Mouse (Mus musculus): ENCODE data around the gene Pax5. TPM values are rescaled to one million over a fixed set of nuclear protein-coding genes. Genes with fewer than 3 reads are reported as not detected.

Pax5 gene
- polyA plus RNA-seq, 1 experiment from 2014 or later: not detected

- Histone ChIP-seq H3K27ac (replicated peaks) (no peak overlapping the region), H3K9me3 (ENCODE audit: control insufficient read depth, low read length) (no peaks in the 10 kb centered on the region), H3K36me3 (ENCODE audit: control insufficient read depth, insufficient read depth, low read length) (no peaks in the 10 kb centered on the region), H3K4me2 (replicated peaks; ENCODE audit: low read depth) (no peak overlapping the region), H3K27me3 (ENCODE audit: control insufficient read depth, insufficient read depth, low read length) (no peaks in the 10 kb centered on the region), H3K4me1 (replicated peaks; ENCODE audit: control insufficient read depth, insufficient read depth) (no peaks in the 10 kb centered on the region), H3K9ac (ENCODE audit: low read length) (no peak overlapping the region), H3K4me3 (ENCODE audit: low read depth, low read length) (no peak overlapping the region)
- TF ChIP-seq EP300 (optimal IDR thresholded peaks at IDR 0.05) (no peak), CTCF (IDR thresholded peaks at IDR 0.05; ENCODE audit: low read depth) (no peak)
- no peak for DNase-seq (ENCODE audit: low spot score)
- no peak for ATAC-seq (ENCODE audit: low FRiP score, low TSS enrichment)
- 87% methylated on average over 4 of the region's 4 CpGs for WGBS
Observed at GRCm38 (mm10) chr4:44645181-44645580, 65.1 kb downstream of the Pax5 start.

GRCm38 (mm10) chr4:44641831-44642587 lies 68.3 kb downstream of the Pax5 start:
- Histone ChIP-seq H3K36me3 (ENCODE audit: control insufficient read depth, insufficient read depth, low read length) (no peaks in the 10 kb centered on the region), H3K4me2 (replicated peaks; ENCODE audit: low read depth) (no peak overlapping the region), H3K27ac (replicated peaks) (no peak overlapping the region), H3K4me1 (replicated peaks; ENCODE audit: control insufficient read depth, insufficient read depth) (no peaks in the 10 kb centered on the region), H3K4me3 (ENCODE audit: low read depth, low read length) (no peak overlapping the region), H3K9ac (ENCODE audit: low read length) (no peak overlapping the region), H3K9me3 (ENCODE audit: control insufficient read depth, low read length) (no peaks in the 10 kb centered on the region), H3K27me3 (ENCODE audit: control insufficient read depth, insufficient read depth, low read length) (no peaks in the 10 kb centered on the region)
- DNase-seq (ENCODE audit: low spot score): no peak
- TF ChIP-seq EP300 (optimal IDR thresholded peaks at IDR 0.05) (no peak), CTCF (IDR thresholded peaks at IDR 0.05; ENCODE audit: low read depth) (no peak)
- no peak for ATAC-seq (ENCODE audit: low FRiP score, low TSS enrichment)
- 55% methylated on average over 12 of the region's 12 CpGs for WGBS

GRCm38 (mm10) chr4:44635618-44636017 lies 74.7 kb downstream of the Pax5 start:
- no peak overlapping the region for H3K27ac ChIP-seq (replicated peaks)
- H3K9me3 ChIP-seq (ENCODE audit: control insufficient read depth, low read length): no peaks in the 10 kb centered on the region
- no peaks in the 10 kb centered on the region for H3K27me3 ChIP-seq (ENCODE audit: control insufficient read depth, insufficient read depth, low read length)
- TF ChIP-seq CTCF (IDR thresholded peaks at IDR 0.05; ENCODE audit: low read depth): peak; percentile 51
- no peak for TF ChIP-seq EP300 (optimal IDR thresholded peaks at IDR 0.05)
- ATAC-seq (ENCODE audit: low FRiP score, low TSS enrichment): no peak
- no peaks in the 10 kb centered on the region for H3K4me1 ChIP-seq (replicated peaks; ENCODE audit: control insufficient read depth, insufficient read depth)
- H3K4me3 ChIP-seq (ENCODE audit: low read depth, low read length): no peak overlapping the region
- WGBS: 73% methylated on average over 3 of the region's 3 CpGs
- no peak overlapping the region for H3K4me2 ChIP-seq (replicated peaks; ENCODE audit: low read depth)
- H3K9ac ChIP-seq (ENCODE audit: low read length): no peak overlapping the region
- no peaks in the 10 kb centered on the region for H3K36me3 ChIP-seq (ENCODE audit: control insufficient read depth, insufficient read depth, low read length)
- no peak for DNase-seq (ENCODE audit: low spot score)

- Histone ChIP-seq H3K27ac (replicated peaks) (no peak overlapping the region), H3K9me3 (ENCODE audit: control insufficient read depth, low read length) (no peaks in the 10 kb centered on the region), H3K27me3 (ENCODE audit: control insufficient read depth, insufficient read depth, low read length) (no peaks in the 10 kb centered on the region), H3K4me1 (replicated peaks; ENCODE audit: control insufficient read depth, insufficient read depth) (no peaks in the 10 kb centered on the region), H3K36me3 (ENCODE audit: control insufficient read depth, insufficient read depth, low read length) (no peaks in the 10 kb centered on the region), H3K4me2 (replicated peaks; ENCODE audit: low read depth) (no peak overlapping the region; the same call in 1 of the 2 replicates), H3K9ac (ENCODE audit: low read length) (no peak overlapping the region), H3K4me3 (ENCODE audit: low read depth, low read length) (no peak overlapping the region)
- whole genome bisulfite sequencing: 10% methylated on average over 12 of the region's 12 CpGs
- no peak for ATAC-seq (ENCODE audit: low FRiP score, low TSS enrichment)
- no peak for DNase-seq (ENCODE audit: low spot score)
- TF ChIP-seq EP300 (optimal IDR thresholded peaks at IDR 0.05) (no peak), CTCF (IDR thresholded peaks at IDR 0.05; ENCODE audit: low read depth) (no peak)
Observed at GRCm38 (mm10) chr4:44633694-44634524, 76.4 kb downstream of the Pax5 start.

GRCm38 (mm10) chr4:44630059-44630458 lies 80.2 kb downstream of the Pax5 start:
- TF ChIP-seq EP300 (optimal IDR thresholded peaks at IDR 0.05) (no peak), CTCF (IDR thresholded peaks at IDR 0.05; ENCODE audit: low read depth) (no peak)
- Histone ChIP-seq H3K4me3 (ENCODE audit: low read depth, low read length) (no peak overlapping the region), H3K9ac (ENCODE audit: low read length) (no peak overlapping the region), H3K4me1 (replicated peaks; ENCODE audit: control insufficient read depth, insufficient read depth) (no peaks in the 10 kb centered on the region), H3K9me3 (ENCODE audit: control insufficient read depth, low read length) (no peaks in the 10 kb centered on the region), H3K27me3 (ENCODE audit: control insufficient read depth, insufficient read depth, low read length) (no peaks in the 10 kb centered on the region), H3K36me3 (ENCODE audit: control insufficient read depth, insufficient read depth, low read length) (no peaks in the 10 kb centered on the region), H3K4me2 (replicated peaks; ENCODE audit: low read depth) (no peak overlapping the region), H3K27ac (replicated peaks) (no peak overlapping the region)
- 50% methylated on average over 6 of the region's 6 CpGs for WGBS
- ATAC-seq (ENCODE audit: low FRiP score, low TSS enrichment) (no peak), DNase-seq (ENCODE audit: low spot score) (no peak)

- Histone ChIP-seq H3K4me3 (ENCODE audit: low read depth, low read length) (no peak overlapping the region), H3K36me3 (ENCODE audit: control insufficient read depth, insufficient read depth, low read length) (no peaks in the 10 kb centered on the region), H3K4me2 (replicated peaks; ENCODE audit: low read depth) (no peak overlapping the region), H3K4me1 (replicated peaks; ENCODE audit: control insufficient read depth, insufficient read depth) (no peaks in the 10 kb centered on the region), H3K27ac (replicated peaks) (no peak overlapping the region), H3K9ac (ENCODE audit: low read length) (no peak overlapping the region), H3K9me3 (ENCODE audit: control insufficient read depth, low read length) (no peaks in the 10 kb centered on the region), H3K27me3 (ENCODE audit: control insufficient read depth, insufficient read depth, low read length) (no peaks in the 10 kb centered on the region)
- TF ChIP-seq CTCF (IDR thresholded peaks at IDR 0.05; ENCODE audit: low read depth) (no peak), EP300 (optimal IDR thresholded peaks at IDR 0.05) (no peak)
- ATAC-seq (ENCODE audit: low FRiP score, low TSS enrichment) (no peak), DNase-seq (ENCODE audit: low spot score) (no peak)
Observed at GRCm38 (mm10) chr4:44627890-44628289, 82.4 kb downstream of the Pax5 start.
